In genomic region chr6:134103519-134103918, GRCm38 (mm10) we compare ENCODE assay signal across 18 mouse cellular contexts.
DNase-seq lines count a peak whose midpoint lies in the region; ATAC-seq and TF ChIP-seq lines count a peak whose summit lies in the region.
"Had no signal": no experiment of that assay in that cellular context is flagged by ENCODE, and none has a peak within 500 bp of the region (broad histone marks: within the 10 kb centered on the region; RNA-seq: fewer than 3 reads in every experiment).

No protein-coding gene starts in this region.

- TF ChIP-seq CTCF in intestine, postnatal 0 days (IDR thresholded peaks at IDR 0.05; ENCODE audit: low read depth) = no peak
- no peak for TF ChIP-seq CTCF in stomach, postnatal 0 days (IDR thresholded peaks at IDR 0.05; ENCODE audit: low read depth)

- 77% methylated on average over 8 of the region's 8 CpGs for WGBS in intestine, embryonic 15.5 days
- 48% methylated on average over 8 of the region's 8 CpGs for WGBS in intestine, postnatal 0 days
- WGBS in stomach, postnatal 0 days = 84% methylated on average over 8 of the region's 8 CpGs
- 94% methylated on average over 8 of the region's 8 CpGs for WGBS in midbrain, embryonic 10.5 days

- no peaks in the 10 kb centered on the region for H3K9me3 ChIP-seq in intestine, embryonic 15.5 days
- H3K9me3 ChIP-seq in intestine, postnatal 0 days (ENCODE audit: control insufficient read depth) = no peaks in the 10 kb centered on the region
- H3K9me3 ChIP-seq in stomach, postnatal 0 days (ENCODE audit: control insufficient read depth, low read length) = no peaks in the 10 kb centered on the region
- H3K9me3 ChIP-seq in midbrain, embryonic 10.5 days (replicated peaks) = no peaks in the 10 kb centered on the region
- H3K9me3 ChIP-seq: embryonic facial prominence, embryonic 10.5 days; embryonic facial prominence, embryonic 12.5 days; forebrain, embryonic 13.5 days; forebrain, embryonic 15.5 days had no signal

- H3K27me3 ChIP-seq in intestine, embryonic 15.5 days (replicated peaks) = no peaks in the 10 kb centered on the region
- H3K27me3 ChIP-seq in intestine, postnatal 0 days (replicated peaks; ENCODE audit: control insufficient read depth, insufficient read depth, low read length) = no peaks in the 10 kb centered on the region
- no peaks in the 10 kb centered on the region for H3K27me3 ChIP-seq in stomach, postnatal 0 days (ENCODE audit: control insufficient read depth, insufficient read depth, low read length)
- no peaks in the 10 kb centered on the region for H3K27me3 ChIP-seq in midbrain, embryonic 10.5 days (ENCODE audit: low read depth, poor library complexity, severe bottlenecking)
- H3K27me3 ChIP-seq: embryonic facial prominence, embryonic 12.5 days; forebrain, embryonic 13.5 days; forebrain, embryonic 15.5 days had no signal

- ATAC-seq in intestine, embryonic 15.5 days = peak; percentile 68
- ATAC-seq in intestine, postnatal 0 days = peak; percentile 91
- peak; percentile 13; the same call in 1 of the 2 replicates for ATAC-seq in megakaryocyte progenitor cell, adult 5-6 weeks (replicated peaks; ENCODE audit: poor library complexity)
- ATAC-seq in stomach, postnatal 0 days (ENCODE audit: low FRiP score, low TSS enrichment) = no peak
- ATAC-seq: forebrain, embryonic 13.5 days; forebrain, embryonic 15.5 days had no signal

- H3K9ac ChIP-seq in intestine, embryonic 15.5 days = no peak overlapping the region
- no peak overlapping the region for H3K9ac ChIP-seq in intestine, postnatal 0 days (ENCODE audit: low read depth, low read length)
- H3K9ac ChIP-seq in stomach, postnatal 0 days (ENCODE audit: low read length) = no peak overlapping the region
- H3K9ac ChIP-seq: embryonic facial prominence, embryonic 12.5 days; forebrain, embryonic 13.5 days; forebrain, embryonic 15.5 days had no signal

- no peak for TF ChIP-seq EP300 in stomach, postnatal 0 days (optimal IDR thresholded peaks at IDR 0.05)

- peaks cover 26% of the 10 kb centered on the region for H3K4me1 ChIP-seq in intestine, embryonic 15.5 days (replicated peaks)
- peaks cover 19% of the 10 kb centered on the region for H3K4me1 ChIP-seq in intestine, postnatal 0 days (replicated peaks; ENCODE audit: control insufficient read depth, insufficient read depth, low read length)
- peaks cover 8% of the 10 kb centered on the region; the same call in 1 of the 2 replicates for H3K4me1 ChIP-seq in stomach, postnatal 0 days (replicated peaks; ENCODE audit: control insufficient read depth, insufficient read depth)
- H3K4me1 ChIP-seq in midbrain, embryonic 10.5 days = no peaks in the 10 kb centered on the region

- no peak overlapping the region for H3K4me2 ChIP-seq in intestine, embryonic 15.5 days (replicated peaks)
- no peak overlapping the region for H3K4me2 ChIP-seq in intestine, postnatal 0 days (replicated peaks; ENCODE audit: low read depth)
- H3K4me2 ChIP-seq in stomach, postnatal 0 days (replicated peaks; ENCODE audit: low read depth) = no peak overlapping the region
- H3K4me2 ChIP-seq: embryonic facial prominence, embryonic 12.5 days; forebrain, embryonic 13.5 days; forebrain, embryonic 15.5 days had no signal

- H3K27ac ChIP-seq in intestine, embryonic 15.5 days = no peak overlapping the region
- 0 out of 2 replicates have a peak overlapping the region, but pooled peaks have one; percentile 41 for H3K27ac ChIP-seq in intestine, postnatal 0 days (ENCODE audit: low read depth, low read length)
- H3K27ac ChIP-seq in stomach, postnatal 0 days (replicated peaks) = no peak overlapping the region
- no peak overlapping the region for H3K27ac ChIP-seq in midbrain, embryonic 10.5 days (replicated peaks)
- H3K27ac ChIP-seq: embryonic facial prominence, embryonic 10.5 days; embryonic facial prominence, embryonic 12.5 days; forebrain, embryonic 13.5 days; forebrain, embryonic 15.5 days had no signal

- no peaks in the 10 kb centered on the region for H3K36me3 ChIP-seq in intestine, embryonic 15.5 days
- H3K36me3 ChIP-seq in intestine, postnatal 0 days (ENCODE audit: control insufficient read depth, insufficient read depth) = no peaks in the 10 kb centered on the region; the same call in 1 of the 2 replicates
- no peaks in the 10 kb centered on the region for H3K36me3 ChIP-seq in stomach, postnatal 0 days (ENCODE audit: control insufficient read depth, insufficient read depth, low read length)
- H3K36me3 ChIP-seq in midbrain, embryonic 10.5 days = peaks cover 16% of the 10 kb centered on the region
- H3K36me3 ChIP-seq: forebrain, embryonic 15.5 days had no signal

- DNase-seq in stomach, postnatal 0 days (ENCODE audit: low spot score) = no peak
- no peak for DNase-seq in midbrain, embryonic 10.5 days (ENCODE audit: low spot score)
- DNase-seq in adrenal gland, adult 2 months = no peak
- DNase-seq: adrenal gland, adult 8-10 months; adrenal gland, postnatal 14 days; adrenal gland, postnatal 36 days; cerebellum, adult 11-12 months; cerebellum, adult 2 months; cerebellum, adult 9-10 months; cerebellum, postnatal 10 days; cerebellum, postnatal 25 days had no signal

- no peak overlapping the region for H3K4me3 ChIP-seq in intestine, embryonic 15.5 days (replicated peaks)
- no peak overlapping the region for H3K4me3 ChIP-seq in intestine, postnatal 0 days (ENCODE audit: low read depth, low read length)
- H3K4me3 ChIP-seq in stomach, postnatal 0 days (ENCODE audit: low read depth, low read length) = no peak overlapping the region
- H3K4me3 ChIP-seq in midbrain, embryonic 10.5 days = no peak overlapping the region
- H3K4me3 ChIP-seq: embryonic facial prominence, embryonic 10.5 days; embryonic facial prominence, embryonic 12.5 days; forebrain, embryonic 13.5 days; forebrain, embryonic 15.5 days had no signal
